Mouse (Mus musculus) erythroblast, embryonic 14.5 days (primary cell): Measurements from ENCODE around the gene Galnt18.

Experiments
- GATA1 ChIP-seq: IDR thresholded peaks from 2 replicates; pipeline ENCODE4 v1.6.1; 2012; ENCODE audit warnings: low read length, inconsistent platforms, mixed read lengths
- TAL1 ChIP-seq: IDR thresholded peaks from 3 replicates; pipeline ENCODE4 v1.6.1; 2012; ENCODE audit warnings: low read length, inconsistent platforms, mixed read lengths

GRCm38 (mm10) chr7:111486811-111487333 lies 292.9 kb downstream of the Galnt18 start:
- TF ChIP-seq TAL1, result no peak
- TF ChIP-seq GATA1, result no peak
